Mouse (Mus musculus): Measurements from ENCODE around the gene Card10. TPM values are rescaled to one million over a fixed set of nuclear protein-coding genes. Genes with fewer than 3 reads are reported as not detected.

Gene Card10
- total RNA-seq, 2 experiments from 2014 or later = 15.9 to 18.8 TPM

- DNase-seq = peak; percentile 65
Measured at GRCm38 (mm10) chr15:78834233-78835005, 31.6 kb upstream of the Card10 start.

- peak; percentile 43 for DNase-seq
Measured at GRCm38 (mm10) chr15:78833582-78833981, 30.7 kb upstream of the Card10 start.

- DNase-seq = peak; percentile 86
Measured at GRCm38 (mm10) chr15:78832701-78833123, 29.9 kb upstream of the Card10 start.

- peak; percentile 59 for DNase-seq
Measured at GRCm38 (mm10) chr15:78831720-78832657, 29.1 kb upstream of the Card10 start.

GRCm38 (mm10) chr15:78830742-78831719, 28.2 kb upstream of the Card10 start:
- DNase-seq = no peak

- DNase-seq = no peak
Measured at GRCm38 (mm10) chr15:78829636-78830035, 26.8 kb upstream of the Card10 start.

- no peak for DNase-seq
Measured at GRCm38 (mm10) chr15:78828315-78828714, 25.5 kb upstream of the Card10 start.

GRCm38 (mm10) chr15:78826213-78827204, 23.7 kb upstream of the Card10 start:
- peak; percentile 83 for DNase-seq

- no peak for DNase-seq
Measured at GRCm38 (mm10) chr15:78816074-78816391, 13.2 kb upstream of the Card10 start.

GRCm38 (mm10) chr15:78815314-78816073, 12.7 kb upstream of the Card10 start:
- peak; percentile 55 for DNase-seq

GRCm38 (mm10) chr15:78813603-78814002, 10.8 kb upstream of the Card10 start:
- no peak for DNase-seq

GRCm38 (mm10) chr15:78810146-78810545, 7.3 kb upstream of the Card10 start:
- DNase-seq = no peak

GRCm38 (mm10) chr15:78809739-78810138, 6.9 kb upstream of the Card10 start:
- no peak for DNase-seq

- DNase-seq = no peak
Measured at GRCm38 (mm10) chr15:78808980-78809379, 6.1 kb upstream of the Card10 start.

GRCm38 (mm10) chr15:78807141-78807540, 4.3 kb upstream of the Card10 start:
- no peak for DNase-seq

- DNase-seq = no peak
Measured at GRCm38 (mm10) chr15:78806614-78807013, 3.8 kb upstream of the Card10 start.

GRCm38 (mm10) chr15:78805351-78805750, 2.5 kb upstream of the Card10 start:
- DNase-seq = no peak

- DNase-seq = no peak
Measured at GRCm38 (mm10) chr15:78804326-78804725, 1.5 kb upstream of the Card10 start.

- DNase-seq = peak; percentile 68
Measured at GRCm38 (mm10) chr15:78803499-78803900, 658 bp upstream of the Card10 start.

Data from heart, postnatal 4 days (tissue).